Mouse (Mus musculus) liver, embryonic 14.5 days (tissue): ENCODE results near the gene Socs7.

Experiments
- CTCF ChIP-seq: IDR thresholded peaks from 2 replicates; pipeline ENCODE4 v1.5.1; 2016; ENCODE audit warnings: antibody characterized with exemption, low read depth, control low read depth
- EP300 ChIP-seq: IDR thresholded peaks from 2 replicates; pipeline ENCODE4 v1.6.1; 2016; ENCODE audit warnings: antibody characterized with exemption, low read depth

DNA sequence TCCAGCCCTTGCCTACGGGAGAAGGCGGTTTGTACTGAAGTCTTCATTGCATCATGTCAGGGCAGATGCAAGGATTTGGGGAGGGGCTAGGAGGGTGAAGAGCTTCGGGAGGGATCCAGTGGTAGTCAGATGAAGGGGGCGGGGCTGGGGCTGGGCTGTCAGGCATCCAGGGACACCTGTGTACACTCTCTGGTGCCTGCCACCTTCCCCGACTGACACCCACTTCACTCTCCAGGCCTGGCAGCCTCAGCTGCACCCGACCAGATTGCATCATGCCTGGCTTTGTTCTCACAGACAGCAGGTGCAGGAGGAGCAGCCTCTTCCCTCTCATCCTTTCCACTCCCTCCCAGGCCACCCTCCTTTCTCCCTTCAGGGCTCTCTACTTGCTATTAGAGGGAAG, 38.7 kb downstream of the Socs7 start:
- TF ChIP-seq CTCF (no peak), EP300 (no peak)
